Mouse (Mus musculus) colon, adult 2 months (tissue): ENCODE measurements around the gene Phkb. TPM values are rescaled to one million over a fixed set of nuclear protein-coding genes. Genes with fewer than 3 reads are reported as not detected.

Experiments
- polyA plus RNA-seq: library from polyadenylated mRNA; depleted of rRNA; stranded (reverse); fragments of >200 nt; gene quantifications from 2 replicates; pipeline ENCODE4 v1.2.3, GENCODE M21; 2012; rRNA removed

Gene Phkb
- 4.1 and 5.0 TPM in 2 replicates for polyA plus RNA-seq

GRCm38 (mm10) chr8:85840657-85841488, at the start of gene Phkb, which contains the start of gene Itfg1:
Gene Phkb, plus strand, starts transcription at chr8:85840959.
Gene Itfg1, minus strand, starts transcription at chr8:85840921.

Other genes with a start within 250 kb of the Phkb start
- 0.36 and 0.43 TPM in 2 replicates for gene Neto2, start 140.0 kb upstream of the Phkb start, polyA plus RNA-seq
- gene Itfg1, start within 50 bp of the Phkb start, polyA plus RNA-seq, result 21.8 and 22.3 TPM in 2 replicates